Mouse (Mus musculus): ENCODE measurements around the gene Gm17334.

The Gm17334 gene

GRCm38 (mm10) chr11:53783288-53783687 is 10.3 kb upstream of the Gm17334 start:
- ChIA-PET CTCF (interaction anchor here in 3 of 4 experiments (0.7 to 2.6 kb wide), 3 partner anchors 13 to 67 kb away, joined by 3 to 12 read pairs (median 7); partner anchors contain the start of gene Irf1 (in 1 of the 3)), POLR2A (interaction anchor here in 2 of 4 experiments (0.9 to 12.6 kb wide), 9 partner anchors 9 to 24 kb away, joined by 3 to 183 read pairs (median 9); partner anchors contain the start of genes Irf1 (in 2 of the 2) and Gm17334 (in 1 of the 2))

- POLR2A ChIA-PET: interaction anchor here in 3 of 4 experiments (0.9 to 12.6 kb wide), 14 partner anchors 9 to 64 kb away, joined by 3 to 183 read pairs (median 6); partner anchors contain the start of genes Gm17334 (in 2 of the 3) and Irf1 (in 2 of the 3)
- CTCF ChIA-PET: interaction anchor here in 2 of 4 experiments (0.6 to 1.9 kb wide), 6 partner anchors 45 to 273 kb away, joined by 3 to 6 read pairs (median 4); no protein-coding TSS in a partner anchor
Observed at GRCm38 (mm10) chr11:53781964-53782363, 9.0 kb upstream of the Gm17334 start.

GRCm38 (mm10) chr11:53781201-53781775 is 8.3 kb upstream of the Gm17334 start:
- ChIA-PET POLR2A (interaction anchor here (0.6 to 12.6 kb wide), 17 partner anchors 8 to 350 kb away, joined by 3 to 183 read pairs (median 5); partner anchors contain the start of genes Gm17334 (in 3 of the 4), Irf1 (in 2 of the 4) and Gdf9 (in 1 of the 4)), CTCF (interaction anchor here in 2 of 4 experiments (1.2 to 1.9 kb wide), 4 partner anchors 44 to 68 kb away, joined by 4 to 6 read pairs (median 4); no protein-coding TSS in a partner anchor)

- ChIA-PET POLR2A (interaction anchor here in 3 of 4 experiments (0.5 to 12.6 kb wide), 16 partner anchors 11 to 43 kb away, joined by 3 to 183 read pairs (median 4); partner anchors contain the start of genes Irf1 (in 2 of the 3) and Gm17334 (in 1 of the 3)), CTCF (interaction anchor here in 2 of 4 experiments (0.6 to 1.9 kb wide), 3 partner anchors 11 to 69 kb away, joined by 3 to 6 read pairs (median 5); no protein-coding TSS in a partner anchor)
Observed at GRCm38 (mm10) chr11:53780262-53780661, 7.3 kb upstream of the Gm17334 start.

- CTCF ChIA-PET: interaction anchor here in 1 of 4 experiments (0.6 to 1.0 kb wide), 2 partner anchors 11 to 44 kb away, joined by 3 to 5 read pairs; no protein-coding TSS in a partner anchor
- POLR2A ChIA-PET: interaction anchor here in 3 of 4 experiments (0.5 to 12.6 kb wide), 18 partner anchors 9 to 43 kb away, joined by 3 to 183 read pairs (median 4); partner anchors contain the start of genes Irf1 (in 3 of the 3) and Gm17334 (in 1 of the 3)
Observed at GRCm38 (mm10) chr11:53779808-53780207, 6.8 kb upstream of the Gm17334 start.

- POLR2A ChIA-PET: interaction anchor here in 3 of 4 experiments (0.9 to 12.6 kb wide), 13 partner anchors 8 to 348 kb away, joined by 3 to 183 read pairs (median 5); partner anchors contain the start of genes Irf1 (in 3 of the 3), Gdf9 (in 1 of the 3), Gm17334 (in 1 of the 3) and Uqcrq (in 1 of the 3)
- CTCF ChIA-PET: no interaction called here
Observed at GRCm38 (mm10) chr11:53778455-53778854, 5.5 kb upstream of the Gm17334 start.

- POLR2A ChIA-PET: interaction anchor here in 3 of 4 experiments (0.6 to 12.6 kb wide), 13 partner anchors 8 to 347 kb away, joined by 3 to 183 read pairs (median 5); partner anchors contain the start of genes Irf1 (in 3 of the 3), Gdf9 (in 1 of the 3), Gm17334 (in 1 of the 3) and Uqcrq (in 1 of the 3)
- CTCF ChIA-PET: no interaction called here
Observed at GRCm38 (mm10) chr11:53777736-53778135, 4.7 kb upstream of the Gm17334 start.

GRCm38 (mm10) chr11:53774659-53775255 is 1.8 kb upstream of the Gm17334 start:
- CTCF ChIA-PET: no interaction called here

GRCm38 (mm10) chr11:53773641-53774360 is 814 bp upstream of the Gm17334 start:
- ChIA-PET CTCF (interaction anchor here in 1 of 4 experiments (0.6 to 0.9 kb wide), 2 partner anchors 10 to 16 kb away, joined by 3 to 5 read pairs; no protein-coding TSS in a partner anchor), POLR2A (interaction anchor here in 3 of 4 experiments (0.6 to 8.1 kb wide), 8 partner anchors 10 to 343 kb away, joined by 3 to 69 read pairs (median 4); partner anchors contain the start of gene Gdf9 (in 1 of the 3))

More at GRCm38 (mm10) chr11:53774659-53775255, 1.8 kb upstream of the Gm17334 start:
- POLR2A ChIA-PET: interaction anchor here in 3 of 4 experiments (1.0 to 12.6 kb wide), 10 partner anchors 8 to 25 kb away, joined by 3 to 183 read pairs (median 4); partner anchors contain the start of genes Gm17334 (in 1 of the 3) and Irf1 (in 1 of the 3)

GRCm38 (mm10) chr11:53772536-53772935 is 451 bp downstream of the Gm17334 start:
- ChIA-PET CTCF (interaction anchor here in 2 of 4 experiments (0.6 to 1.0 kb wide), 3 partner anchors 9 to 68 kb away, joined by 3 to 8 read pairs (median 7); no protein-coding TSS in a partner anchor), POLR2A (interaction anchor here in 3 of 4 experiments (0.7 to 13.0 kb wide), 8 partner anchors 8 to 1198 kb away, joined by 3 to 183 read pairs (median 4); no protein-coding TSS in a partner anchor)

GRCm38 (mm10) chr11:53771001-53771744 is 1.8 kb downstream of the Gm17334 start:
- ChIA-PET POLR2A (interaction anchor here in 2 of 4 experiments (0.7 to 13.0 kb wide), 6 partner anchors 9 to 48 kb away, joined by 3 to 183 read pairs (median 10); no protein-coding TSS in a partner anchor), CTCF (interaction anchor here in 3 of 4 experiments (0.7 to 1.7 kb wide), 5 partner anchors 34 to 122 kb away, joined by 3 to 6 read pairs (median 4); no protein-coding TSS in a partner anchor)

- ChIA-PET CTCF (interaction anchor here in 2 of 4 experiments (0.6 to 1.7 kb wide), 8 partner anchors 12 to 80 kb away, joined by 3 to 7 read pairs (median 4); no protein-coding TSS in a partner anchor), POLR2A (interaction anchor here in 3 of 4 experiments (0.6 to 13.0 kb wide), 53 partner anchors 8 to 446 kb away, joined by 3 to 183 read pairs (median 6); partner anchors contain the start of genes Rad50 (in 2 of the 3), Slc22a5 (in 2 of the 3), Gm12216 (in 1 of the 3) and Slc22a21 (in 1 of the 3))
Observed at GRCm38 (mm10) chr11:53770125-53770791, 2.7 kb downstream of the Gm17334 start.

GRCm38 (mm10) chr11:53769760-53770124 is 3.2 kb downstream of the Gm17334 start, which contains the start of gene Irf1:
TSS of gene Irf1 (plus strand) at chr11:53770014.
- ChIA-PET POLR2A (interaction anchor here (0.6 to 13.0 kb wide), 68 partner anchors 8 to 1409 kb away, joined by 3 to 183 read pairs (median 5); partner anchors contain the start of genes Rad50 (in 2 of the 4), Slc22a5 (in 2 of the 4), Gm12216 (in 1 of the 4) and Slc22a21 (in 1 of the 4)), CTCF (interaction anchor here in 2 of 4 experiments (0.6 to 1.7 kb wide), 9 partner anchors 12 to 1733 kb away, joined by 3 to 7 read pairs (median 4); no protein-coding TSS in a partner anchor)

- ChIA-PET POLR2A (interaction anchor here (0.6 to 13.0 kb wide), 68 partner anchors 7 to 1409 kb away, joined by 3 to 183 read pairs (median 5); partner anchors contain the start of genes Rad50 (in 2 of the 4), Slc22a5 (in 2 of the 4), Gm12216 (in 1 of the 4) and Slc22a21 (in 1 of the 4)), CTCF (interaction anchor here in 2 of 4 experiments (0.6 to 1.7 kb wide), 6 partner anchors 10 to 1734 kb away, joined by 3 to 7 read pairs (median 4); no protein-coding TSS in a partner anchor)
Observed at GRCm38 (mm10) chr11:53769185-53769576, 3.8 kb downstream of the Gm17334 start.
